Mouse (Mus musculus): ENCODE measurements at regions not wholly inside any gene's neighbourhood (a gene's known extent, or its start where the extent isn't known, plus 50 kb on each side); places are given as distances from the start of the nearest gene placed in this dataset.

GRCm38 (mm10) chr5:91198620-91199019, 59.2 kb downstream of the Areg start:
- peak; percentile 28 for DNase-seq (ENCODE audit: inconsistent ontology term)

- no peak for DNase-seq (ENCODE audit: inconsistent ontology term)
Observed at GRCm38 (mm10) chr5:91200448-91200847, 61.0 kb downstream of the Areg start.

GRCm38 (mm10) chr5:91204225-91205005, 65.0 kb downstream of the Areg start:
- DNase-seq (ENCODE audit: inconsistent ontology term), result no peak

GRCm38 (mm10) chr5:91205350-91205880, 66.0 kb downstream of the Areg start:
- DNase-seq (ENCODE audit: inconsistent ontology term), result no peak

- DNase-seq (ENCODE audit: inconsistent ontology term), result peak; percentile 57
Observed at GRCm38 (mm10) chr5:91206569-91207490, 67.4 kb downstream of the Areg start.

GRCm38 (mm10) chr5:91220174-91220573, 80.8 kb downstream of the Areg start:
- DNase-seq (ENCODE audit: inconsistent ontology term), result no peak

- DNase-seq (ENCODE audit: inconsistent ontology term), result peak; percentile 83
Observed at GRCm38 (mm10) chr5:91241656-91242055, 102.3 kb downstream of the Areg start.

- DNase-seq (ENCODE audit: inconsistent ontology term), result no peak
Observed at GRCm38 (mm10) chr5:91247444-91247843, 108.0 kb downstream of the Areg start.

- no peak for DNase-seq (ENCODE audit: inconsistent ontology term)
Observed at GRCm38 (mm10) chr5:91261895-91262294, 122.5 kb downstream of the Areg start.

- no peak for DNase-seq (ENCODE audit: inconsistent ontology term)
Observed at GRCm38 (mm10) chr5:91262526-91262925, 123.1 kb downstream of the Areg start.

- DNase-seq (ENCODE audit: inconsistent ontology term), result no peak
Observed at GRCm38 (mm10) chr5:91270747-91271146, 131.3 kb downstream of the Areg start.

GRCm38 (mm10) chr5:91271416-91271815, 131.4 kb downstream of the Btc start:
- DNase-seq (ENCODE audit: inconsistent ontology term), result no peak

GRCm38 (mm10) chr5:91274411-91274810, 128.4 kb downstream of the Btc start:
- no peak for DNase-seq (ENCODE audit: inconsistent ontology term)

- no peak for DNase-seq (ENCODE audit: inconsistent ontology term)
Observed at GRCm38 (mm10) chr5:91278466-91278865, 124.3 kb downstream of the Btc start.

- no peak for DNase-seq (ENCODE audit: inconsistent ontology term)
Observed at GRCm38 (mm10) chr5:91279464-91279863, 123.3 kb downstream of the Btc start.

GRCm38 (mm10) chr5:91282969-91283368, 119.8 kb downstream of the Btc start:
- DNase-seq (ENCODE audit: inconsistent ontology term), result peak; percentile 68

- DNase-seq (ENCODE audit: inconsistent ontology term), result no peak
Observed at GRCm38 (mm10) chr5:91293073-91293472, 109.7 kb downstream of the Btc start.

GRCm38 (mm10) chr5:91294957-91295356, 107.8 kb downstream of the Btc start:
- DNase-seq (ENCODE audit: inconsistent ontology term), result peak; percentile 65

GRCm38 (mm10) chr5:91297068-91297467, 105.7 kb downstream of the Btc start:
- DNase-seq (ENCODE audit: inconsistent ontology term), result no peak

- DNase-seq (ENCODE audit: inconsistent ontology term), result no peak
Observed at GRCm38 (mm10) chr5:91302114-91302513, 100.7 kb downstream of the Btc start.

- no peak for DNase-seq (ENCODE audit: inconsistent ontology term)
Observed at GRCm38 (mm10) chr5:91302943-91303342, 99.9 kb downstream of the Btc start.

- DNase-seq (ENCODE audit: inconsistent ontology term), result no peak
Observed at GRCm38 (mm10) chr5:91303702-91304101, 99.1 kb downstream of the Btc start.
